Comparison of ENCODE assay signal across 13 mouse cellular contexts in genomic region chr5:124045453-124046010, GRCm38 (mm10). TPM values are rescaled to one million over a fixed set of nuclear protein-coding genes. Genes with fewer than 3 reads are reported as not detected.
DNase-seq lines count a peak whose midpoint lies in the region; ATAC-seq and TF ChIP-seq lines count a peak whose summit lies in the region.
"Had no signal": no experiment of that assay in that cellular context is flagged by ENCODE, and none has a peak within 500 bp of the region (broad histone marks: within the 10 kb centered on the region; RNA-seq: fewer than 3 reads in every experiment).

No protein-coding gene starts in this region.

- no peak for ATAC-seq in hindbrain, embryonic 12.5 days (ENCODE audit: low FRiP score)
- no peak for ATAC-seq in midbrain, postnatal 0 days (ENCODE audit: low FRiP score)
- ATAC-seq: intestine, embryonic 15.5 days; liver, postnatal 0 days had no signal

- no peaks in the 10 kb centered on the region for H3K9me3 ChIP-seq in hindbrain, embryonic 12.5 days (replicated peaks)
- no peaks in the 10 kb centered on the region for H3K9me3 ChIP-seq in midbrain, postnatal 0 days (ENCODE audit: low read length)
- H3K9me3 ChIP-seq: intestine, embryonic 15.5 days had no signal

- H3K36me3 ChIP-seq in hindbrain, embryonic 12.5 days, result no peaks in the 10 kb centered on the region
- no peaks in the 10 kb centered on the region for H3K36me3 ChIP-seq in midbrain, postnatal 0 days (ENCODE audit: insufficient read depth, low read length)
- H3K36me3 ChIP-seq: intestine, embryonic 15.5 days had no signal

- no peak overlapping the region for H3K4me2 ChIP-seq in hindbrain, embryonic 12.5 days (replicated peaks)
- no peak overlapping the region for H3K4me2 ChIP-seq in midbrain, postnatal 0 days (ENCODE audit: low read depth, low read length, poor library complexity, severe bottlenecking)
- H3K4me2 ChIP-seq: intestine, embryonic 15.5 days had no signal

- peak overlapping the region; percentile 38 for H3K27ac ChIP-seq in left cerebral cortex, adult 2 months
- peak overlapping the region; percentile 64 for H3K27ac ChIP-seq in hindbrain, embryonic 12.5 days
- H3K27ac ChIP-seq in midbrain, postnatal 0 days (ENCODE audit: low read depth, low read length), result no peak overlapping the region
- H3K27ac ChIP-seq: intestine, embryonic 15.5 days had no signal

- H3K4me3 ChIP-seq in left cerebral cortex, adult 2 months, result no peak overlapping the region
- H3K4me3 ChIP-seq in hindbrain, embryonic 12.5 days, result no peak overlapping the region
- H3K4me3 ChIP-seq in midbrain, postnatal 0 days (ENCODE audit: low read depth, low read length), result no peak overlapping the region
- H3K4me3 ChIP-seq: erythroblast, embryonic 14.5 days; intestine, embryonic 15.5 days had no signal

- no peak for TF ChIP-seq CTCF in left cerebral cortex, adult 2 months (IDR thresholded peaks at IDR 0.05)
- TF ChIP-seq CTCF in midbrain, postnatal 0 days (IDR thresholded peaks at IDR 0.05), result no peak

- 23% methylated on average over 11 of the region's 11 CpGs for whole genome bisulfite sequencing in hindbrain, embryonic 12.5 days
- WGBS in midbrain, postnatal 0 days, result 15% methylated on average over 11 of the region's 11 CpGs

- H3K4me1 ChIP-seq in hindbrain, embryonic 12.5 days, result peaks cover 29% of the 10 kb centered on the region
- peaks cover 6% of the 10 kb centered on the region; the same call in 1 of the 2 replicates for H3K4me1 ChIP-seq in midbrain, postnatal 0 days (ENCODE audit: insufficient read depth, low read length)

- H3K9ac ChIP-seq in hindbrain, embryonic 12.5 days, result no peak overlapping the region
- H3K9ac ChIP-seq in midbrain, postnatal 0 days (replicated peaks; ENCODE audit: low read length, poor library complexity, severe bottlenecking), result no peak overlapping the region
- H3K9ac ChIP-seq: intestine, embryonic 15.5 days; liver, postnatal 0 days had no signal

- H3K27me3 ChIP-seq in hindbrain, embryonic 12.5 days, result no peaks in the 10 kb centered on the region
- no peaks in the 10 kb centered on the region for H3K27me3 ChIP-seq in midbrain, postnatal 0 days (ENCODE audit: insufficient read depth, low read length)
- H3K27me3 ChIP-seq: intestine, embryonic 15.5 days had no signal

- intact Hi-C loops in left cerebral cortex, adult 2 months (cut with DNase I), result no loop called here
- intact Hi-C loops in left cerebral cortex, postnatal 36 days (cut with DNase I), result no loop called here

- DNase-seq in cerebellum, postnatal 25 days, result peak; percentile 54
- no peak for DNase-seq in cerebellum, adult 11 months
- no peak for DNase-seq in left cerebral cortex, adult 2 months (ENCODE audit: extremely low spot score in 1 of 2, low spot score in 2 of 2)
- DNase-seq in left cerebral cortex, postnatal 36 days (ENCODE audit: low spot score in 2 of 2), result no peak
- peak; percentile 72 for DNase-seq in midbrain, postnatal 0 days (ENCODE audit: low spot score)
- DNase-seq in gastrocnemius, adult 8-10 months (ENCODE audit: low spot score in 2 of 2), result no peak
- DNase-seq in urinary bladder, adult 2 months (ENCODE audit: low spot score), result no peak
- DNase-seq: kidney, postnatal 4 days; liver, postnatal 0 days; right cerebral cortex, postnatal 4 days had no signal

RNA-seq across cellular contexts. Expression of gene Vps37b, which starts 13.5 kb away (rescaled TPM):
- 10 to 100 TPM; 46.1 to 47.3 TPM for total RNA-seq in left cerebral cortex, adult 2 months (2021)
- 10 to 100 TPM; 45.8 to 51.0 TPM for total RNA-seq in left cerebral cortex, postnatal 36 days (2021)
- 70.8 and 78.6 TPM in 2 replicates for polyA plus RNA-seq in hindbrain, embryonic 12.5 days (2016; fragmentation: Nextera tagmentation; extraction: Ambion mirVana)
- total RNA-seq in midbrain, postnatal 0 days (2014; rRNA removed), result 52.3 and 75.5 TPM in 2 replicates
- polyA plus RNA-seq in midbrain, postnatal 0 days (2015; fragmentation: Nextera tagmentation; extraction: Ambion mirVana), result 54.3 and 56.2 TPM in 2 replicates
- total RNA-seq in gastrocnemius, adult 8-10 months (2022), result 1 to 10 TPM; 4.6 to 6.2 (median 5.1) TPM
- 34.2 and 38.8 TPM in 2 replicates for polyA plus RNA-seq in urinary bladder, adult 2 months (2012; rRNA removed)

RNA-seq across cellular contexts. Expression of gene Abcb9, which starts 50.1 kb away (rescaled TPM):
- total RNA-seq in left cerebral cortex, adult 2 months (2021), result 10 to 100 TPM; 55.0 to 57.3 TPM
- total RNA-seq in left cerebral cortex, postnatal 36 days (2021), result 10 to 100 TPM; 55.9 to 57.5 TPM
- 3.7 and 3.8 TPM in 2 replicates for polyA plus RNA-seq in hindbrain, embryonic 12.5 days (2016; fragmentation: Nextera tagmentation; extraction: Ambion mirVana)
- total RNA-seq in midbrain, postnatal 0 days (2014; rRNA removed), result 41.7 and 42.1 TPM in 2 replicates
- 29.6 and 30.1 TPM in 2 replicates for polyA plus RNA-seq in midbrain, postnatal 0 days (2015; fragmentation: Nextera tagmentation; extraction: Ambion mirVana)
- 1 to 10 TPM; 7.2 to 9.5 (median 8.8) TPM for total RNA-seq in gastrocnemius, adult 8-10 months (2022)
- 2.2 and 3.8 TPM in 2 replicates for polyA plus RNA-seq in urinary bladder, adult 2 months (2012; rRNA removed)

Comparison
In these comparisons a context has a peak if more than half of its experiments do, and no peak if none do; other contexts are left out.
1. DNase-seq: peak in cerebellum, postnatal 25 days (2 of 2) and midbrain, postnatal 0 days (single experiment); none in cerebellum, adult 11 months (single experiment), left cerebral cortex, adult 2 months (0 of 2), left cerebral cortex, postnatal 36 days (0 of 2), gastrocnemius, adult 8-10 months (0 of 2) and urinary bladder, adult 2 months (single experiment).